Mouse (Mus musculus) v-Abl transformed pro-B cells (cell line): Measurements from ENCODE around the gene Adgrg5.

Source experiments
- in situ Hi-C, 2 experiments: fragments of 400-800 bp; cut with MboI; formaldehyde crosslinking; loops; one replicate each; pipeline ENCODE4 v1.15.1; 2025; ENCODE audit not compliant: unreplicated experiment in 2 of 2

Gene Adgrg5

GRCm38 (mm10) chr8:94954921-94955758 is 31.6 kb downstream of the Adgrg5 start:
- in situ Hi-C loops = loop anchor here (5.0 to 25.0 kb wide), 2 partner anchors 102 to 107 kb away; partner anchors contain the start of gene Drc7 (in 2 of the 2)

- in situ Hi-C loops = loop anchor here in 1 of 2 experiments (25.0 kb wide), 1 partner anchor 106 kb away; the partner anchor contains the start of gene Drc7
Measured at GRCm38 (mm10) chr8:94956078-94956574, 32.6 kb downstream of the Adgrg5 start.

- in situ Hi-C loops = loop anchor here in 1 of 2 experiments (25.0 kb wide), 1 partner anchor 100 kb away; the partner anchor contains the start of gene Drc7
Measured at GRCm38 (mm10) chr8:94962201-94962600, 38.7 kb downstream of the Adgrg5 start.

- in situ Hi-C loops = loop anchor here in 1 of 2 experiments (25.0 kb wide), 1 partner anchor 97 kb away; the partner anchor contains the start of gene Drc7
Measured at GRCm38 (mm10) chr8:94964828-94965227, 41.3 kb downstream of the Adgrg5 start.

GRCm38 (mm10) chr8:94966578-94966977 is 43.1 kb downstream of the Adgrg5 start:
- in situ Hi-C loops = loop anchor here in 1 of 2 experiments (25.0 kb wide), 1 partner anchor 96 kb away; the partner anchor contains the start of gene Drc7

- in situ Hi-C loops = loop anchor here in 1 of 2 experiments (25.0 kb wide), 1 partner anchor 95 kb away; the partner anchor contains the start of gene Drc7
Measured at GRCm38 (mm10) chr8:94967071-94967470, 43.6 kb downstream of the Adgrg5 start.

- in situ Hi-C loops = loop anchor here in 1 of 2 experiments (25.0 kb wide), 1 partner anchor 95 kb away; the partner anchor contains the start of gene Drc7
Measured at GRCm38 (mm10) chr8:94967554-94967953, 44.1 kb downstream of the Adgrg5 start.

GRCm38 (mm10) chr8:94973270-94973669 is 49.8 kb downstream of the Adgrg5 start:
- in situ Hi-C loops = loop anchor here in 1 of 2 experiments (25.0 kb wide), 1 partner anchor 89 kb away; the partner anchor contains the start of gene Drc7

- in situ Hi-C loops = loop anchor here in 1 of 2 experiments (25.0 kb wide), 1 partner anchor 89 kb away; the partner anchor contains the start of gene Drc7
Measured at GRCm38 (mm10) chr8:94973786-94974185, 50.3 kb downstream of the Adgrg5 start.

GRCm38 (mm10) chr8:94974467-94975165 is 51.1 kb downstream of the Adgrg5 start, which contains the start of gene Adgrg1:
Adgrg1 (plus strand) TSS chr8:94974751.
- in situ Hi-C loops = loop anchor here in 1 of 2 experiments (25.0 kb wide), 1 partner anchor 88 kb away; the partner anchor contains the start of gene Drc7

- in situ Hi-C loops = no loop called here
Measured at GRCm38 (mm10) chr8:94976651-94977417, 53.3 kb downstream of the Adgrg5 start.

GRCm38 (mm10) chr8:94978131-94978530 is 54.6 kb downstream of the Adgrg5 start:
- in situ Hi-C loops = no loop called here

GRCm38 (mm10) chr8:94978593-94979319 is 55.3 kb downstream of the Adgrg5 start:
- in situ Hi-C loops = no loop called here

- in situ Hi-C loops = no loop called here
Measured at GRCm38 (mm10) chr8:94980176-94980575, 56.7 kb downstream of the Adgrg5 start.

- in situ Hi-C loops = no loop called here
Measured at GRCm38 (mm10) chr8:94980976-94981375, 57.5 kb downstream of the Adgrg5 start.

- in situ Hi-C loops = no loop called here
Measured at GRCm38 (mm10) chr8:94981848-94982247, 58.4 kb downstream of the Adgrg5 start.

GRCm38 (mm10) chr8:94983146-94983545 is 59.7 kb downstream of the Adgrg5 start:
- in situ Hi-C loops = no loop called here

GRCm38 (mm10) chr8:94983881-94984516 is 60.5 kb downstream of the Adgrg5 start:
- in situ Hi-C loops = no loop called here

- in situ Hi-C loops = no loop called here
Measured at GRCm38 (mm10) chr8:94985023-94985422, 61.5 kb downstream of the Adgrg5 start.
